Mouse (Mus musculus) heart, adult 2 months (tissue): Measurements from ENCODE around the gene Bfar.

Experiments used
- CTCF ChIP-seq: fragments of 200-600 bp; IDR thresholded peaks from 2 replicates; pipeline ENCODE4 v1.8.1; 2022; ENCODE audit warnings: antibody characterized with exemption, mild to moderate bottlenecking, moderate library complexity
- EP300 ChIP-seq: fragments of 200-500 bp; IDR thresholded peaks from 2 replicates; pipeline ENCODE4 v1.6.1; 2011; ENCODE audit warnings: low read depth, low read length, control low read depth; ENCODE audit not compliant: insufficient read depth
- POLR2A ChIP-seq: fragments of 200-500 bp; IDR thresholded peaks from 2 replicates; pipeline ENCODE4 v1.6.1; 2011; ENCODE audit warnings: mild to moderate bottlenecking, low read depth, low read length, control low read depth; ENCODE audit not compliant: insufficient read depth

DNA sequence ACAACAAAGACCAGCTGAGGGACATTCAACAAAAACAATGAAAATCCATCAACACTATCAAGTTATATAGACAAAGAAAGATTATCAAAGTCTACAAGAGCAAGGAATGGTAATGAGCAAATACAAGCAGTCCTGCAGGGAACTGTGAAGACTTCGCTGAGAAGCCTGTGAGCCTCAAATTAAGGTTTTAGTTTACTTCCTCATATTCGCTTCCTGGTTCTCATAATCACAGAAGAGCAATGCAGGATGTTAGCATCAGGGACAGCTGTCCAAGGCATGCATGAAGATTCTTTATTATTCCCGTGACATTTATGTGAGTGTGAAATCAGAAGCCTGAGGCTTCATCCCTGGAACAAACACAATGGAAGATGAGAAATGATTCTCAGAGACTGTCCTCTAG lies 27.2 kb upstream of the Bfar start:
- no peak for TF ChIP-seq CTCF
- TF ChIP-seq POLR2A, result no peak
- no peak for TF ChIP-seq EP300
